Mouse (Mus musculus) liver, embryonic 14.5 days (tissue): ENCODE data around the gene Fam118b. TPM values are rescaled to one million over a fixed set of nuclear protein-coding genes. Genes with fewer than 3 reads are reported as not detected.
A peak's percentile ranks its signal among the peaks of the same experiment; 100 is the strongest.

Experiments
- ATAC-seq: fragments of 200-750 bp; cut with Nextera tagmentation; 2 replicates; pipeline ENCODE4 v1.8.0; 2017; ENCODE audit warnings: moderate number of reproducible peaks, mild to moderate bottlenecking, moderate library complexity; ENCODE audit not compliant: insufficient read depth
- DNase-seq, 3 experiments: peaks; one replicate each; pipeline ENCODE4 v3.0.0-alpha.2; 2012 to 2013; ENCODE audit warnings: low read depth in 3 of 3, low spot score in 3 of 3
- H3K27ac ChIP-seq: fragments of 300-500 bp; sonication (generic); 2 replicates; pipeline ENCODE4 v1.5.1; 2014; ENCODE audit warnings: moderate library complexity, mild to moderate bottlenecking, control low read depth, inconsistent platforms
- H3K27me3 ChIP-seq: fragments of 300-500 bp; sonication (generic); 2 replicates; pipeline ENCODE4 v1.6.1; 2014; ENCODE audit warnings: mild to moderate bottlenecking, low read length, moderate library complexity; ENCODE audit not compliant: control insufficient read depth, insufficient read depth
- H3K36me3 ChIP-seq: fragments of 300-500 bp; sonication (generic); replicated peaks from 2 replicates; pipeline ENCODE4 v1.6.1; 2014; ENCODE audit warnings: low read depth; ENCODE audit not compliant: control insufficient read depth, insufficient read depth
- H3K4me1 ChIP-seq, 2 experiments: fragments of 200-500 bp in 1 of 2; fragments of 300-500 bp in 1 of 2; sonication (generic) in 1 of 2; replicated peaks; 2 replicates each; pipeline ENCODE4 v1.6.1; 2012 to 2014; ENCODE audit warnings: antibody characterized with exemption in 1 of 2, inconsistent platforms in 1 of 2, low read length in 1 of 2; ENCODE audit not compliant: control insufficient read depth in 2 of 2, insufficient read depth in 2 of 2
- H3K4me2 ChIP-seq: fragments of 300-500 bp; sonication (generic); 2 replicates; pipeline ENCODE4 v1.6.1; 2014; ENCODE audit warnings: low read depth, mild to moderate bottlenecking, control low read depth, moderate library complexity
- H3K4me3 ChIP-seq, 2 experiments: fragments of 200-500 bp in 1 of 2; fragments of 300-500 bp in 1 of 2; sonication (generic) in 1 of 2; 2 replicates each; pipeline ENCODE4 v1.5.1; 2012 to 2014; ENCODE audit warnings: low read depth in 2 of 2, low read length in 2 of 2, mild to moderate bottlenecking in 2 of 2, control low read depth in 1 of 2, inconsistent platforms in 1 of 2, moderate library complexity in 1 of 2; ENCODE audit not compliant: insufficient read depth in 1 of 2
- H3K9ac ChIP-seq: fragments of 300-500 bp; sonication (generic); replicated peaks from 2 replicates; pipeline ENCODE4 v1.6.1; 2014; ENCODE audit warnings: mild to moderate bottlenecking, control low read depth, moderate library complexity
- H3K9me3 ChIP-seq: fragments of 300-500 bp; sonication (generic); 2 replicates; pipeline ENCODE4 v1.6.1; 2016; ENCODE audit warnings: low read length, mixed read lengths; ENCODE audit not compliant: control insufficient read depth
- CTCF ChIP-seq: IDR thresholded peaks from 2 replicates; pipeline ENCODE4 v1.5.1; 2016; ENCODE audit warnings: antibody characterized with exemption, low read depth, control low read depth
- EP300 ChIP-seq: IDR thresholded peaks from 2 replicates; pipeline ENCODE4 v1.6.1; 2016; ENCODE audit warnings: antibody characterized with exemption, low read depth
- WGBS: fragments of 180-500 bp; shearing (Covaris S2); extraction: QIAGEN DNeasy Blood & Tissue Kit; methylation state at CpG from one replicate; pipeline ENCODE4 v1.1.7; 2014; ENCODE audit not compliant: insufficient replicate concordance; 5-methylcytosine and 5-hydroxymethylcytosine counted together
- polyA plus RNA-seq, 2 experiments: library from polyadenylated mRNA; depleted of rRNA in 1 of 2; stranded (reverse) in 1 of 2; unstranded in 1 of 2; fragments of >200 nt; fragmentation: Nextera tagmentation in 1 of 2; extraction: Ambion mirVana in 1 of 2; gene quantifications; 2 replicates each; pipeline versions ENCODE4 v1.2.1 to v1.2.3; 2012 to 2014

The Fam118b gene
- polyA plus RNA-seq, 2 experiments = 7.4 to 13.8 TPM

GRCm38 (mm10) chr9:35247405-35247804 is 20.2 kb downstream of the Fam118b start:
- H3K4me2 ChIP-seq = no peak overlapping the region
- TF ChIP-seq CTCF (no peak), EP300 (no peak)
- ATAC-seq = no peak
- H3K4me1 ChIP-seq = no peaks in the 10 kb centered on the region; a peak in 1 of 4 replicates
- WGBS = 89% methylated on average over 2 of the region's 2 CpGs
- no peak overlapping the region for H3K27ac ChIP-seq
- no peak overlapping the region for H3K4me3 ChIP-seq
- H3K36me3 ChIP-seq = no peaks in the 10 kb centered on the region
- DNase-seq = no peak
- no peaks in the 10 kb centered on the region for H3K9me3 ChIP-seq
- no peaks in the 10 kb centered on the region for H3K27me3 ChIP-seq
- H3K9ac ChIP-seq = no peak overlapping the region

- TF ChIP-seq EP300 (no peak), CTCF (peak; percentile 32; the same call in 1 of the 2 replicates)
- no peaks in the 10 kb centered on the region for H3K27me3 ChIP-seq
- H3K4me2 ChIP-seq = no peak overlapping the region
- DNase-seq (no peak), ATAC-seq (no peak)
- no peaks in the 10 kb centered on the region for H3K36me3 ChIP-seq
- H3K4me3 ChIP-seq = no peak overlapping the region
- 68% methylated on average over 1 of the region's 1 CpGs for WGBS
- H3K9me3 ChIP-seq = no peaks in the 10 kb centered on the region
- no peak overlapping the region for H3K27ac ChIP-seq
- no peak overlapping the region for H3K9ac ChIP-seq
- no peaks in the 10 kb centered on the region for H3K4me1 ChIP-seq
Observed at GRCm38 (mm10) chr9:35239734-35240133, 27.9 kb downstream of the Fam118b start.

GRCm38 (mm10) chr9:35238915-35239571 is 28.6 kb downstream of the Fam118b start:
- ATAC-seq (no peak), DNase-seq (no peak)
- WGBS = 58% methylated on average over 6 of the region's 6 CpGs
- Histone ChIP-seq H3K9ac (no peak overlapping the region), H3K27me3 (no peaks in the 10 kb centered on the region), H3K9me3 (no peaks in the 10 kb centered on the region), H3K4me3 (no peak overlapping the region), H3K36me3 (no peaks in the 10 kb centered on the region; the same call in 1 of the 2 replicates), H3K27ac (no peak overlapping the region), H3K4me2 (no peak overlapping the region), H3K4me1 (no peaks in the 10 kb centered on the region)
- TF ChIP-seq CTCF = no peak
- TF ChIP-seq EP300 = no peak

- Histone ChIP-seq H3K4me3 (no peak overlapping the region), H3K9me3 (no peaks in the 10 kb centered on the region), H3K4me2 (no peak overlapping the region), H3K27ac (no peak overlapping the region), H3K27me3 (no peaks in the 10 kb centered on the region), H3K9ac (no peak overlapping the region), H3K36me3 (no peaks in the 10 kb centered on the region; the same call in 1 of the 2 replicates), H3K4me1 (no peaks in the 10 kb centered on the region)
- no peak for ATAC-seq
- TF ChIP-seq EP300 = no peak
- no peak for TF ChIP-seq CTCF
- 88% methylated on average over 1 of the region's 1 CpGs for WGBS
- no peak for DNase-seq
Observed at GRCm38 (mm10) chr9:35238371-35238770, 29.2 kb downstream of the Fam118b start.

- ATAC-seq = no peak
- no peak overlapping the region for H3K9ac ChIP-seq
- TF ChIP-seq CTCF = no peak
- TF ChIP-seq EP300 = no peak
- H3K4me1 ChIP-seq = no peaks in the 10 kb centered on the region
- no peaks in the 10 kb centered on the region for H3K9me3 ChIP-seq
- WGBS = 76% methylated on average over 3 of the region's 3 CpGs
- no peak overlapping the region for H3K27ac ChIP-seq
- no peaks in the 10 kb centered on the region for H3K27me3 ChIP-seq
- H3K4me3 ChIP-seq = no peak overlapping the region
- no peak overlapping the region for H3K4me2 ChIP-seq
- DNase-seq = no peak
- no peaks in the 10 kb centered on the region; the same call in 1 of the 2 replicates for H3K36me3 ChIP-seq
Observed at GRCm38 (mm10) chr9:35235996-35236395, 31.6 kb downstream of the Fam118b start.
